Mouse (Mus musculus): ENCODE measurements around the gene Sult2b1.
A peak's percentile ranks its signal among the peaks of the same experiment; 100 is the strongest.

Gene Sult2b1

GRCm38 (mm10) chr7:45723781-45724180, 60.7 kb downstream of the Sult2b1 start:
- no peak for DNase-seq

DNA sequence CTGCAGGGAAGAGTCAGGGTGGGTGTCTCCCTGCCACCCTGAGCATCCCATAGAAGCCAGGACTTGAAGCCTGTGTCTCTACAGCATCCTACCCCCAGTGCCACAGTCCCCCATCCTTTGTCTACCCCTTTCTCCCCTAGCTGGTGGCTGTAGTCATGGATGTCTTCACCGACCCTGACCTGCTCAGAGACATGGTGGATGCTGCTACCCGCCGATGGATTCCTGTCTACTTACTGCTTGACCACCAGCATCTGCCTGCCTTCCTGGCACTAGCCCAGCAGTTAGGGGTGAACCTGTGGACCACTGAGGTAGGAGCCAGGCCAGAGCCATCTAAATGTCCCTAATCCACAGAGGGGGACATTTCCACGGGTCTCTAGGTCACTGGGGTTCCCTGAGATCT, 61.2 kb downstream of the Sult2b1 start:
- DNase-seq, result no peak

- DNase-seq, result no peak
These were observed 62.1 kb downstream of the Sult2b1 start for GRCm38 (mm10) chr7:45722348-45722713.

DNA sequence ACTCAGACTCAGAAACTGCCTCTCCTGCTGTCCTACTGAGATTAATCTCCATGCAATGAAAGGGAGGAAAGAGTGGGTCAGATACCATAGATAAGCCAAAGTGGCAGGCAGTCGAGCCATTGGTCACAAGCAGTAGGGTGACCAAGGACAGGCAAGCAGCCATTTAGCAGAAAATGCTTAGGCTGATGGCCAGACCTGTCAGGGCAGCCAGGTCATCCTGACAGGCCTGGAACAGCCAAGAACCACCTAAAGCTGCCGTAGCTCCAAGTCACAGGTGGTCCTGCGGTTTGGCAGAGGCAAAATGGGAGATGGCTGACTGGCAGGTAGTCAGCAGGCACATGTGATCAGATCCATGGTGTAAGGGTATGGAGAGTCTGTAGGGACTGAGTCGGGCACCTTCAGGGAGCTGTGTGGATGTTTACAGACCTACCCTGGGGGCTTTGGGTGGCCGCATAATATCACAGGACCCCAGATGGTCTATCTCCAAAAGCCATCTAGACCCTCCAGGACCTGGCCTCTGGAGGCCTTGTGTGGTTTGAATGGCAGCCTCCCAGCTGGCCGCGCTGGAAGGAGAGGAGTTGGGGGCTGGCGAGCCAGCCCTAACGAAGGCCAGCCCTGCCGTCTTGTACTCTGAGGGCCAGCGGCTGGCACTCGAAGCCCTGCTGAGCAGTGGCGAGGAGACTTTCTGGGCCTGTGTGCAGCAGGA, 62.7 kb downstream of the Sult2b1 start:
- DNase-seq, result no peak

DNA sequence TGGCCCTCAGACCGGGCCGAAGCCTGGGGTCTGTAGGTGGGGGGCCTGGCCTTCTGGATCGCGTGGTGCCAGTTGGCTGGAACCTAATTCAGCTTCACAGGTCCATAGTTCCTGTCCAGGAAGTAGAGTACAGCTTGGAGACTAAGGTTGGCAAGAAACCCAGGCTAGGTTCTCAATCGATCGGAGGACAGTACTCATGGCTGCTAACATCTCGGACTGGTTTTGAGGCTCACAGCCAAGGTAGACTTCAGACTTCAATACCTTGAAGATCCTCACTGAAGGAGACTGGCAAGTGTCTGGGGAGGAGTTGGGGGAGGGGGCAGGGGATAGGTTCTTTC, 63.3 kb downstream of the Sult2b1 start:
- no peak for DNase-seq

DNA sequence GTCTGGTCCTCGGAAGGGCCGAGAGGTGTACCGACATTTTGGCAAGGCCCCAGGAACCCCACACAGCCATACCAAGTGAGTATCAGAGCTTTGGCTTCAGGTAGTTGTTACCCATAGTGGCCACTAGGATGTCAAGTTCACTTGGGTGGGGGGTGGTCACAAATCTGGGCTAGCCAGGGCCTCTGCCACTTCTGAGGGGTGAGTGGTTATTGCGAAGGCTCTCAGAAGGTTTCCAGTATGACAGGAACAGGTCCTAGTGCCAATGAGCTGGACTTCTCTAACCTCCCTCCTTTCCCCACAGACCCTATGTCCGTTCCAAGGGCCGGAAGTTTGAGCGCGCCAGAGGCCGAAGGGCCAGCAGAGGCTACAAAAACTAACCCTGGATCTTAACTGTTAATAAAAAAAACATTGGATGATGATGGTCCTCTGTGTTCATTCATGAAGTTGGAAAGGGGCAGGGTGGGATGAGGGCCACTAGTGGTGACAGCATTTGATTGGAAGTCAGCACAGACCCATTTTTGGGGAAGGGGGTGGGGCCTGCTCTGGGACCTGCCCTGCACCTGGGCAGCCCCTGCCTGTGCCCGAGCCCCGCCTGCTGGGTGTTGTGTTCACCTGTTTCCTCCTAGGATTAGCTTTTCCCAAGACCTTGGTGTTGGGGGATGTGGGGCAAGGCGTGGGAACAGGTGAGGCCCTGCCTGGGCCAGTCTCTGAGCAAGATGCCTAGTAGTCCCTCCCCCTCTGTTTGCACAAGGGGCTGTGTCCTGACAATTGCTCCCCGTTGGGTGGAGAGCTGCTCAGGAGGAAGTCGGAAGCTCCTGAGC, 63.8 kb downstream of the Sult2b1 start, which contains the start of gene Fam83e:
TSS of gene Fam83e (plus strand) at position 800 of the 821 bp plus-strand sequence.
- DNase-seq, result no peak

GRCm38 (mm10) chr7:45719738-45720412, 64.6 kb downstream of the Sult2b1 start:
- no peak for DNase-seq

DNA sequence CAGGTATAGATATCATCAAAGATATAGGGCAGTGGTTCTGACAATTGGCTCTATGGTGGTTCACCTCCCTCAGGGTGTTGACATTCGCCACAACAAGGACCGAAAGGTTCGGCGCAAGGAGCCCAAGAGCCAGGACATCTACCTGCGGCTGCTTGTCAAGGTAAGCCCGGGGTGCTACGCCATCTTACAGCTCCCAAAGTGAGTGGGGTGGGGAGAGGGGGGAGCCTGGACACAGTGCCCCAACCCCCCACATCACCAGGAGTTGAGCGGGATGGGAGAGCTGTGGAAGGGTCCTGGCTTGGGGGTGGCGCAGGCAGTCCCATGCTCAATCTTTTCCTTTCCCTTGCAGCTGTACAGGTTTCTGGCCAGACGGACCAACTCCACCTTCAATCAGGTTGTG, 65.3 kb downstream of the Sult2b1 start:
- DNase-seq, result no peak

DNA sequence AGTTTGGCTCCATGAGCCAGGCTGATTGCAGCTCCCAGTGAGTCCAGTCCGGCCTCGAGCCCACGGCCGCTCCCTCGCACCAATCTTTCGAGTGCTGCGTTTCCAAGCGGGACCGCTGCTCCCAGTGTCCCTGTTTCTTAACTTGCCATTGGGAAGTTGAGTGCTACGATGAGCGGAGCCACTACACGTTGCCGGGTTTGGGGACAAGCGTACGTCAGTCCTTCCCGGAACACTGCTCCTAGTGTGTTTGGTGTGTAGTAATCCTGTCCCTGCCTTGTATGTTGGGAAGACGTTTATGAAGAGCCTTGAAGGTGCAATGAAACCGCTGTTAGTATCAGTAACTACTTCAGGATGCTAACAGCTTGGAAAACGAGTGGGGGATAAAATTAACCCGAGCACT, 66.1 kb downstream of the Sult2b1 start:
- DNase-seq, result no peak

- peak; percentile 97 for DNase-seq
These were observed 66.6 kb downstream of the Sult2b1 start, which contains the start of gene Sphk2 for GRCm38 (mm10) chr7:45717918-45718297. Gene Sphk2, minus strand, starts transcription at chr7:45718002.

GRCm38 (mm10) chr7:45716952-45717917, 67.2 kb downstream of the Sult2b1 start:
- no peak for DNase-seq

DNA sequence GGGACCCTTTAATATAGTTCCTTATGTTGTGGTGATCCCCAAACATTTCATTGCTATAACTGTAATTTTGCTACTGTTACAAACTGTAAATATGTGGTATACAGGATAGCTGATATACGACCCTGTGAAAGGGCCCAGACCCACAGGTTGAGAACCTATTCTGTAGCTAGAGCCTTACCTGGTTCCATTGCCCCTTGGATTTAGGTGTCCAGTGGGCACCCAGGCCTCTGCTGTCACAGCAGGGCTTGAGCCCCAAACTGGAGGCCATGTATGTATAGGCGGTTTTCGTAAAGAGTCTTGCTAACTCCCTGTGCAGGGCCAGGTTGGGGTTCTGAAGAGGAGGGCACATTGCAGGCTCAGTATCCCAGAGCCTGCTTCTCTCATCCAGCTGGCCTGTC, 68.0 kb downstream of the Sult2b1 start:
- DNase-seq, result no peak

DNA sequence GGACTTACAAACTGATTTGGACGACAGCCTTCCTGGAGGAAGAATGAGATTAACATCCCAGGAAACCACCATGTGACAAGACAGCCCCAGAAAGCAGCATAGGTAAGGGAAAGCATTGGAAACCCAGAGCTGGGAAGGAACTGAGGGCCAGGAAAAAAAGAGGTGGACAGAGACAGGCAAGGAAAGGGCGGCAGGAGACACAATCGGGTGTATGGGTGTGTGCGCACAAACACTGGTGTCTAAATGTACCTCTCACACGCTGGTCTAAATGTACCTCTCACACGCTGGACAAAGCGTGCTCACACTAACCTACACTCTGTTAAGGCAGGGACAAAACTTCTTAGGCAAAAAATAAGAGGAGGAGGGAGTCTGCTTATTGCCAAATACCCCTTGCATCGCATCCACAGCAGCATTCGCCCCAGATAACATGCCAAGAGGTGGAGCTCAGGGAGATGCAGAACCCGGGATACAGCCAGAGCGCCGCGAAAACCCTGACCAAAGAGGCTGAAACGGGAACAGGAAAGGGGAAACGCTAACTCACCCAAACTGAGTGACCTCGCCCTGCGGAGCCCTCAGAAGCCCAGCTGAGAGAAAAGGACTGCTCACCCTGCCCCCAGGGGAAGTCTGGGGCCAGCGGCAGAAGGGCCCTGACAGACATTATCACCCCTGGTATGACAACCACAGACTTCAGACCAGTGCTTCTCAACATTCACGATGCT, 68.6 kb downstream of the Sult2b1 start:
- no peak for DNase-seq

GRCm38 (mm10) chr7:45715090-45715708, 69.3 kb downstream of the Sult2b1 start, which contains the start of gene Rpl18:
Gene Rpl18, plus strand, starts transcription at chr7:45715457.
- DNase-seq, result peak; percentile 99

DNA sequence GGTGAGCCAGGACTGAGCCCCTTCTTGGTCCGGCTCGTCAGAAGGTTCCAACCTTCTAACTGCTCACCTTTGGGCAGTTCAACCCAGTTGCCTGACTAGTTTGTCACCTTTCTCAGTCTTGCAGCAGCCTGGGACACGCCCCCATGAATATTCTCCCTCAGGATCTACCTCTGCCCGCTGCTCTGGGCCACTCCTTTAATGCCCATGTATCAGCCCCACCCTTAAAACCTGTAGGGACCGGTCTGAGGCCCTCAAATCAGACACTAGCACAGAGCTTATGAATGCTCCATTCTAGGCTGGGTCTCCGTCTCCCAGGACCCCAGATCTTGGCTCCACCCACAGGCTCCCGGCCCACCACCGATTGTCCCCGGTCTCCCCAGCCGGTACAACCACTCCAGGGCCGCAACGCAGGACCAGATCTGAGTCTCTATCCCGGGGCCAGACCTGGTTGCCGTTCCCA, 69.8 kb downstream of the Sult2b1 start:
- no peak for DNase-seq

DNA sequence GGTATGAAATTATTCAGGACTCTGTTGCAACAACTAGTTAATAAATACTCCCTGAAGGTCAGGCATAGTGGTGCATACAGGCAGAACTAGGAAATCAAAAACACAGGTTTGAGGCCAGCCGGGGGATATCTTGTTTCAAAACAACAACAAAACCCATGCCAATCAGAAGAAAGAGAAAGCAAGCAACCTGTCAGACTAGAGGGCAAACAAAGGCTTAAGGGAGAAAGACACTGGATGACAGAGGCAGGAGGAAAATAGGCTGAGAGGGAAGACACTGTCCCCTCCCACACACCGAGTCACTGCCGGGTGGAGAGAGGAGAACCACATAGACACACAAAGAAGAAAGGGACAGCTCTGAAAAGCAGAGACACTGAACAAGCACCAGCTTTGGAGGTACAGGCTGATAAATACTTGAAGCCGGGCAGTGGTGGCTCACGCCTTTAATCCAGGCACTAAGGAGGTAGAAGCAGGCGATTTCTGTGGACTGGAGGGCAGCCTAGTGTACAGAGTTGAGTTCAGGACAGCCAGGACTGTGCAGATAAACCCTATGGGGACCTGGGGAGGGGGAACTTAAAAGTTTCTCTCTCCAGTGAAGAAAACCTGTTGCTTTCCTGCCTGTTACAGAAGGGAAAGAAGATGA, 70.5 kb downstream of the Sult2b1 start:
- DNase-seq, result no peak

GRCm38 (mm10) chr7:45713396-45713795, 71.1 kb downstream of the Sult2b1 start:
- DNase-seq, result no peak

DNA sequence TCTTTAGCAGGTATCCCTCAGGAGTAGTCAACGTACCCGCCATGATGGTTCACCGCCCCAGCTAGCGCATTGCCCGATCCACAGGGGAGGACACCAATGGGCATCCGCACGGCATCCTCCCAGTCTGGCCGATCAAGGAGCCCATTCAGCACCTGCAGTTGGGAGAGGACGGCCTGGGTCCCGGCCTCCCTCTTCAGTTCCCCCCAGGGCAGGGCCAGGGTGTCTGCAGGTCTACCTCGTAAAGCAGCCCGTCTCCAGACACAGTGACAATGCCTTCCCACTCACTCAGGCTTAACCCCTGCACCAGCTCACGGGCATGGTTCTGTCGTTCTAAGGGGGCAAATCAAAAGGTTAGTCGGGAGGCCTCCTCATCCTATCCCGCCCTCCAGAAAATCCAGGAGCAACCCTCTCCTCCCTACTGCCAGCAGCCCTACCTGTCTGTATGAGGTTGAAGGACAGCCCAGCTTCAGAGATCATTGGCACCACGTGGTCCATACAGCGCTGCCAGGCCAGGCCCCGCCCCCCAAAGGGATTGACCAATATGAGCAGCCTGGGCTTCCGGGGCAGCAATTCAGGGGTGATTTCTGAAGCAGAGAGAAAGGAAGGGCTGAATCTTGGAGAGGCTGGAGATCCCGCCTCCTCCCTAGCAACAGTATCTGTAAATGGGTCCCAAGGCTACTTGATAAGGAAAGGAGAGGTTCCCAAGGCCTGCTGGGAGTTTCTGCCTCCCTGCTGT, 72.3 kb downstream of the Sult2b1 start:
- DNase-seq, result no peak

GRCm38 (mm10) chr7:45711316-45712021, 73.0 kb downstream of the Sult2b1 start:
- DNase-seq, result no peak
